Mouse (Mus musculus) ES-E14 (cell line): ENCODE measurements around the gene Slc25a18.

Source experiments
- HCFC1 ChIP-seq: IDR thresholded peaks from 2 replicates; pipeline ENCODE4 v1.6.1; 2012; ENCODE audit warnings: low read length, inconsistent platforms, borderline replicate concordance; ENCODE audit not compliant: insufficient read depth
- MAFK ChIP-seq: IDR thresholded peaks from 2 replicates; pipeline ENCODE4 v1.6.1; 2014; ENCODE audit warnings: mild to moderate bottlenecking, low read depth, low read length, inconsistent platforms; ENCODE audit not compliant: insufficient read depth
- ZNF384 ChIP-seq: IDR thresholded peaks from 2 replicates; pipeline ENCODE4 v1.6.1; 2012; ENCODE audit warnings: low read depth, low read length, inconsistent platforms

DNA sequence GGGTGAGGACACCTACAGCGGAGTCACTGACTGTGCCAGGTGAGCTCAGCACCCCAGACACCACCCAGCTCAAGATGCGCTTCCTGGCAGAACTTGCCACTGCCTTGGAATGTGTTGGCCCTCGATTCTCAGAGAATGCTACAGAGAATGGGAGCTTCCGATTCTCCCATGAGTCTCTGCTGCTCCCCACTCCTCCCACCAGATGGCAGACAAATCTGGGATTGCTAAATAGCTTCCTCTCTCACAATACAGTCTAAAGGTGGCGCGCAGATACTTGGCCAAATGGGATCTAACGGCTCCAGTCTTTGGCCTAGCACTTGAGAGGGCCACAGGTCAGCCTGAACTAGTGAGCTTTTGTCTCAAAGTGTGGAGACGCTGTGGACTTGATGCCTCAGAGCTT is 19.6 kb downstream of the Slc25a18 start:
- TF ChIP-seq HCFC1 (no peak), ZNF384 (no peak), MAFK (no peak)
